Mouse (Mus musculus) urinary bladder, postnatal 14 days (tissue): Measurements from ENCODE around the gene Sema6c.

Experiments
- DNase-seq: peaks from one replicate; pipeline ENCODE4 v3.0.0; 2021; ENCODE audit warnings: low spot score

The Sema6c gene

GRCm38 (mm10) chr3:95142617-95143011 lies 17.6 kb upstream of the Sema6c start:
- DNase-seq: peak; percentile 86

- DNase-seq: no peak
These were observed 12.3 kb upstream of the Sema6c start for GRCm38 (mm10) chr3:95147924-95148323.

- no peak for DNase-seq
These were observed 6.4 kb upstream of the Sema6c start for GRCm38 (mm10) chr3:95153874-95154273.

GRCm38 (mm10) chr3:95159511-95159986 lies 708 bp upstream of the Sema6c start:
- DNase-seq: no peak

GRCm38 (mm10) chr3:95161041-95161551 lies 839 bp downstream of the Sema6c start:
- DNase-seq: no peak

- no peak for DNase-seq
These were observed 1.5 kb downstream of the Sema6c start for GRCm38 (mm10) chr3:95161618-95162344.

- DNase-seq: no peak
These were observed 2.0 kb downstream of the Sema6c start for GRCm38 (mm10) chr3:95162345-95162628.

GRCm38 (mm10) chr3:95163419-95164255 lies 3.4 kb downstream of the Sema6c start:
- DNase-seq: no peak

- no peak for DNase-seq
These were observed 3.9 kb downstream of the Sema6c start for GRCm38 (mm10) chr3:95164256-95164550.

- no peak for DNase-seq
These were observed 4.6 kb downstream of the Sema6c start for GRCm38 (mm10) chr3:95164840-95165239.

GRCm38 (mm10) chr3:95169996-95170395 lies 9.7 kb downstream of the Sema6c start:
- no peak for DNase-seq

- peak; percentile 23 for DNase-seq
These were observed 10.8 kb downstream of the Sema6c start for GRCm38 (mm10) chr3:95171105-95171504.

- DNase-seq: no peak
These were observed 12.4 kb downstream of the Sema6c start for GRCm38 (mm10) chr3:95172526-95173255.

- peak; percentile 29 for DNase-seq
These were observed 13.1 kb downstream of the Sema6c start for GRCm38 (mm10) chr3:95173256-95173949.

GRCm38 (mm10) chr3:95174011-95174592 lies 13.8 kb downstream of the Sema6c start:
- DNase-seq: peak; percentile 90

GRCm38 (mm10) chr3:95176500-95176899 lies 16.2 kb downstream of the Sema6c start:
- DNase-seq: no peak

GRCm38 (mm10) chr3:95177583-95177982 lies 17.3 kb downstream of the Sema6c start:
- DNase-seq: no peak

- no peak for DNase-seq
These were observed 18.7 kb downstream of the Sema6c start for GRCm38 (mm10) chr3:95178948-95179347.

- DNase-seq: no peak
These were observed 19.6 kb downstream of the Sema6c start for GRCm38 (mm10) chr3:95179890-95180289.

- no peak for DNase-seq
These were observed 21.6 kb downstream of the Sema6c start for GRCm38 (mm10) chr3:95181841-95182240.

- DNase-seq: no peak
These were observed 24.7 kb downstream of the Sema6c start for GRCm38 (mm10) chr3:95184796-95185577.
